Mouse (Mus musculus) spleen, adult 2 months (tissue): ENCODE measurements around the gene Vps4a.

Experiments used
- CTCF ChIP-seq: fragments of 200-500 bp; IDR thresholded peaks from 2 replicates; pipeline ENCODE4 v1.5.1; 2011; ENCODE audit warnings: mild to moderate bottlenecking, inconsistent platforms; ENCODE audit not compliant: insufficient read depth, insufficient read length, insufficient replicate concordance; ENCODE audit errors: extremely low read depth
- POLR2A ChIP-seq: fragments of 200-500 bp; IDR thresholded peaks from 2 replicates; pipeline ENCODE4 v1.6.1; 2011; ENCODE audit warnings: low read depth, low read length, inconsistent platforms

- TF ChIP-seq CTCF (no peak), POLR2A (no peak)
Observed at GRCm38 (mm10) chr8:107030058-107030457, 964 bp upstream of the Vps4a start.
